Mouse (Mus musculus): Measurements from ENCODE around the gene Olfr402.

DNA sequence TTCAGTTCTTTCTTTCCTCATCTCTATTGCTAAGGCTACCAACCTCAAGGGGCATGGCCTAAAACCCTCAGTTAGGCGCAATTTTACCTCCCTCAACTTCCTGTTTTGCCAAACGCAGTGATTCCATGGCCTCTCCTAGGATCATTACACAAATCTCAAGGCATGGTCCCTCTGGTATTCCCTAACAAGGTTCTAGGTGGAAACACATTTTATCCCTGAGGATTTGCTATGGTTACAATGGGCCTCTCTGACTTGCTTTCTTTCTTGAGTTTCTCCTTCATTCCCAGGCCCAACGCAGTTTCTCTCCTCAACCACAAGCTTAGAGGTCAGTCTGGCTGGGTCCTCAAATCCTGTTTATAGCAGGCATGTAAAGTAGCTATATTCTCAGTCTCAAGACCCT is at the start of gene Olfr402:
- TF ChIP-seq POLR2A (IDR thresholded peaks at IDR 0.05; ENCODE audit: low read depth, low read length) (no peak), CTCF (IDR thresholded peaks at IDR 0.05; ENCODE audit: borderline replicate concordance, insufficient read depth, low read length) (no peak)

Measured in embryonic fibroblast, embryonic 13.5 days (primary cell).